Mouse (Mus musculus): ENCODE results near the gene Anapc2.

GRCm38 (mm10) chr2:25272515-25272914 lies 237 bp downstream of the Anapc2 start:
- no peak for TF ChIP-seq CTCF (IDR thresholded peaks at IDR 0.05; ENCODE audit: borderline replicate concordance, insufficient read depth, low read depth, low read length)
- TF ChIP-seq POLR2A (IDR thresholded peaks at IDR 0.05; ENCODE audit: borderline replicate concordance, insufficient read depth, low read length): no peak

All from cerebellum, adult 2 months (tissue).